Comparison of ENCODE assay signal across 8 mouse cellular contexts in genomic region chrX:7670390-7670881, GRCm38 (mm10). TPM values are rescaled to one million over a fixed set of nuclear protein-coding genes. Genes with fewer than 3 reads are reported as not detected.
DNase-seq lines count a peak whose midpoint lies in the region; ATAC-seq lines count a peak whose summit lies in the region.

No protein-coding gene starts in this region.

- no peaks in the 10 kb centered on the region for H3K9me3 ChIP-seq in intestine, embryonic 14.5 days (ENCODE audit: control insufficient read depth, low read length)
- H3K9me3 ChIP-seq in liver, embryonic 15.5 days (replicated peaks) = no peaks in the 10 kb centered on the region

- intact Hi-C loops in gastrocnemius, postnatal 36 days (cut with DNase I) = no loop called here

- H3K4me2 ChIP-seq in intestine, embryonic 14.5 days (ENCODE audit: low read length) = peak overlapping the region; percentile 48
- peak overlapping the region; percentile 69 for H3K4me2 ChIP-seq in liver, embryonic 15.5 days

- peak overlapping the region; percentile 54 for H3K27ac ChIP-seq in intestine, embryonic 14.5 days (ENCODE audit: low read depth)
- peak overlapping the region; percentile 41 for H3K27ac ChIP-seq in liver, embryonic 15.5 days (replicated peaks)

- no peaks in the 10 kb centered on the region for H3K4me1 ChIP-seq in intestine, embryonic 14.5 days (replicated peaks; ENCODE audit: control insufficient read depth, insufficient read depth, low read length)
- peaks cover 34% of the 10 kb centered on the region for H3K4me1 ChIP-seq in liver, embryonic 15.5 days (replicated peaks)

- H3K4me3 ChIP-seq in intestine, embryonic 14.5 days (ENCODE audit: low read depth, low read length) = peak overlapping the region; percentile 47
- peak overlapping the region; percentile 54 for H3K4me3 ChIP-seq in liver, embryonic 15.5 days (replicated peaks)

- DNase-seq in right cerebral cortex, postnatal 10 days (ENCODE audit: low spot score in 2 of 2) = peak; percentile 60 to 62
- no peak for DNase-seq in right cerebral cortex, adult 18-20 months
- peak; percentile 34 to 37 for DNase-seq in cerebellum, postnatal 36 days
- peak; percentile 64 for DNase-seq in gastrocnemius, postnatal 36 days
- peak; percentile 68 for DNase-seq in intestine, embryonic 14.5 days (ENCODE audit: low spot score)
- DNase-seq in natural killer cell, adult 2 months (ENCODE audit: low spot score in 2 of 2) = peak; percentile 25 to 46
- peak; percentile 47 for DNase-seq in testis, postnatal 14 days (ENCODE audit: low spot score)

- peak; percentile 64 for ATAC-seq in intestine, embryonic 14.5 days (replicated peaks; ENCODE audit: low FRiP score, low TSS enrichment, low read depth)
- peak; percentile 64 for ATAC-seq in liver, embryonic 15.5 days (ENCODE audit: insufficient read depth)

- H3K9ac ChIP-seq in intestine, embryonic 14.5 days (ENCODE audit: low read length) = peak overlapping the region; percentile 51
- H3K9ac ChIP-seq in liver, embryonic 15.5 days = peak overlapping the region; percentile 27; the same call in 1 of the 2 replicates

- H3K27me3 ChIP-seq in intestine, embryonic 14.5 days (replicated peaks; ENCODE audit: control insufficient read depth, insufficient read depth, low read length) = no peaks in the 10 kb centered on the region
- 0 out of 2 replicates have a peak, but pooled peaks cover 4% of the 10 kb centered on the region for H3K27me3 ChIP-seq in liver, embryonic 15.5 days

- H3K36me3 ChIP-seq in intestine, embryonic 14.5 days (ENCODE audit: control insufficient read depth, insufficient read depth, low read length) = peaks cover 15% of the 10 kb centered on the region; the same call in 1 of the 2 replicates
- H3K36me3 ChIP-seq in liver, embryonic 15.5 days (replicated peaks) = no peaks in the 10 kb centered on the region

- 21% methylated on average over 18 of the region's 19 CpGs for WGBS in intestine, embryonic 14.5 days
- 11% methylated on average over 19 of the region's 19 CpGs for WGBS in liver, embryonic 15.5 days (ENCODE audit: insufficient replicate concordance)

RNA-seq across cellular contexts. Expression of gene Plp2, which starts 0.8 kb away (rescaled TPM):
- total RNA-seq in gastrocnemius, postnatal 36 days (2021) = 10 to 100 TPM; 28.0 to 43.2 TPM
- 238 TPM in 2 replicates for polyA plus RNA-seq in intestine, embryonic 14.5 days (2014; fragmentation: Nextera tagmentation; extraction: Ambion mirVana)
- polyA plus RNA-seq in liver, embryonic 15.5 days (2015; fragmentation: Nextera tagmentation; extraction: Ambion mirVana) = 27.5 and 28.8 TPM in 2 replicates

RNA-seq across cellular contexts. Expression of gene Magix, which starts 10.6 kb away (rescaled TPM):
- 10 to 100 TPM; 18.8 to 20.6 TPM for total RNA-seq in gastrocnemius, postnatal 36 days (2021)
- polyA plus RNA-seq in intestine, embryonic 14.5 days (2014; fragmentation: Nextera tagmentation; extraction: Ambion mirVana) = 0.39 and 0.57 TPM in 2 replicates
- polyA plus RNA-seq in liver, embryonic 15.5 days (2015; fragmentation: Nextera tagmentation; extraction: Ambion mirVana) = 0.09 and 0.12 TPM in 2 replicates

RNA-seq across cellular contexts. Expression of gene Prickle3, which starts 13.4 kb away (rescaled TPM):
- 10 to 100 TPM; 23.1 to 24.9 TPM for total RNA-seq in gastrocnemius, postnatal 36 days (2021)
- polyA plus RNA-seq in intestine, embryonic 14.5 days (2014; fragmentation: Nextera tagmentation; extraction: Ambion mirVana) = 6.5 and 8.2 TPM in 2 replicates
- 1.1 and 1.5 TPM in 2 replicates for polyA plus RNA-seq in liver, embryonic 15.5 days (2015; fragmentation: Nextera tagmentation; extraction: Ambion mirVana)

RNA-seq across cellular contexts. Expression of gene Gpkow, which starts 26.5 kb away (rescaled TPM):
- 10 to 100 TPM; 11.2 to 12.9 TPM for total RNA-seq in gastrocnemius, postnatal 36 days (2021)
- polyA plus RNA-seq in intestine, embryonic 14.5 days (2014; fragmentation: Nextera tagmentation; extraction: Ambion mirVana) = 33.6 and 38.0 TPM in 2 replicates
- 13.3 and 14.1 TPM in 2 replicates for polyA plus RNA-seq in liver, embryonic 15.5 days (2015; fragmentation: Nextera tagmentation; extraction: Ambion mirVana)

RNA-seq across cellular contexts. Expression of gene Syp, which starts 32.2 kb away (rescaled TPM):
- total RNA-seq in gastrocnemius, postnatal 36 days (2021) = 1 to 10 TPM; 1.1 TPM
- 3.1 and 3.9 TPM in 2 replicates for polyA plus RNA-seq in intestine, embryonic 14.5 days (2014; fragmentation: Nextera tagmentation; extraction: Ambion mirVana)
- polyA plus RNA-seq in liver, embryonic 15.5 days (2015; fragmentation: Nextera tagmentation; extraction: Ambion mirVana) = 0.33 and 0.36 TPM in 2 replicates
